Mouse (Mus musculus) kidney, adult 18-20 months (tissue): ENCODE measurements around the gene Fndc4.

Experiments used
- DNase-seq: peaks from one replicate; pipeline ENCODE4 v3.0.0; 2021

Fndc4 gene

GRCm38 (mm10) chr5:31255971-31256370, 39.9 kb downstream of the Fndc4 start:
- DNase-seq, result no peak

- no peak for DNase-seq
Observed at GRCm38 (mm10) chr5:31255381-31255780, 40.5 kb downstream of the Fndc4 start.

GRCm38 (mm10) chr5:31254901-31255300, 41.0 kb downstream of the Fndc4 start:
- no peak for DNase-seq

- DNase-seq, result no peak
Observed at GRCm38 (mm10) chr5:31254452-31254851, 41.4 kb downstream of the Fndc4 start.

- no peak for DNase-seq
Observed at GRCm38 (mm10) chr5:31253806-31254205, 42.1 kb downstream of the Fndc4 start.

- DNase-seq, result no peak
Observed at GRCm38 (mm10) chr5:31252795-31253545, 42.9 kb downstream of the Fndc4 start.

- no peak for DNase-seq
Observed at GRCm38 (mm10) chr5:31252151-31252550, 43.7 kb downstream of the Fndc4 start.

GRCm38 (mm10) chr5:31251541-31252101, 44.3 kb downstream of the Fndc4 start, which contains the start of gene Krtcap3:
Gene Krtcap3 (plus strand): TSS chr5:31251691.
- DNase-seq, result peak; percentile 77

- DNase-seq, result no peak
Observed at GRCm38 (mm10) chr5:31250716-31251115, 45.2 kb downstream of the Fndc4 start.
